Mouse (Mus musculus) regulatory T cell (primary cell): ENCODE results near the gene Iars.
"Not testable (repeated sequence)": the region's sequence is repeated elsewhere in the genome, so short reads cannot be mapped to it uniquely, and the experiment has no call there.

Experiments used
- in situ Hi-C: fragments of 300-600 bp; cut with MboI, MseI; formaldehyde crosslinking; loops from one replicate; pipeline ENCODE4 v1.15.1; 2025; ENCODE audit warnings: high pct_unique_total_duplicates

Gene Iars

GRCm38 (mm10) chr13:49719310-49719709 lies 37.4 kb downstream of the Iars start:
- in situ Hi-C loops, result loop anchor here (5.0 kb wide), 1 partner anchor 57 kb away; no protein-coding TSS in a partner anchor

- in situ Hi-C loops, result no loop called here
Measured at GRCm38 (mm10) chr13:49736430-49736829, 54.5 kb downstream of the Iars start.

- in situ Hi-C loops, result no loop called here
Measured at GRCm38 (mm10) chr13:49738011-49738410, 56.1 kb downstream of the Iars start.

- in situ Hi-C loops, result no loop called here
Measured at GRCm38 (mm10) chr13:49741285-49742040, 59.6 kb downstream of the Iars start.

- in situ Hi-C loops, result loop anchor here (10.0 kb wide), 1 partner anchor 1072 kb away; no protein-coding TSS in a partner anchor
Measured at GRCm38 (mm10) chr13:49756591-49756990, 74.7 kb downstream of the Iars start.

GRCm38 (mm10) chr13:49757966-49758365 lies 76.1 kb downstream of the Iars start:
- in situ Hi-C loops, result loop anchor here (10.0 kb wide), 1 partner anchor 1073 kb away; no protein-coding TSS in a partner anchor

DNA sequence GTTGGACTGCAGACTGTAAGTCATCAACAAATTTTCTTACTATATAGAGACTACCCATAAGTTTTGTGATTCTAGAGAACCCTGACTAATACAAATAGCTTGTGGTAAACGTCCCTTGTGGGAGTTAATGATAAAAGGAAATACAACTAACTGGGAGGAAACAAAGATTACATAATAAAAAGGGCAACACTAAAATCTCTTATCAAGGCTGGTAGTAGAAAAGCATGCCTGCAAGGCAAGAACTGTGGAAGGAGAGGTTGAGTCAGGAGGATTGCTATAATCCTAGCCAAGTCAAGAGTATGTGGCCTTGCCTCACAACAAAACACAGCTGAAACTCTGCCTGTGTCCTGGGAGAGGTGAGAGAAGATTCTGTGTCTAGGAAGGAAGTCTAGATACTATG lies 78.8 kb downstream of the Iars start:
- in situ Hi-C loops, result no loop called here

GRCm38 (mm10) chr13:49762208-49762607 lies 80.3 kb downstream of the Iars start:
- in situ Hi-C loops, result no loop called here

DNA sequence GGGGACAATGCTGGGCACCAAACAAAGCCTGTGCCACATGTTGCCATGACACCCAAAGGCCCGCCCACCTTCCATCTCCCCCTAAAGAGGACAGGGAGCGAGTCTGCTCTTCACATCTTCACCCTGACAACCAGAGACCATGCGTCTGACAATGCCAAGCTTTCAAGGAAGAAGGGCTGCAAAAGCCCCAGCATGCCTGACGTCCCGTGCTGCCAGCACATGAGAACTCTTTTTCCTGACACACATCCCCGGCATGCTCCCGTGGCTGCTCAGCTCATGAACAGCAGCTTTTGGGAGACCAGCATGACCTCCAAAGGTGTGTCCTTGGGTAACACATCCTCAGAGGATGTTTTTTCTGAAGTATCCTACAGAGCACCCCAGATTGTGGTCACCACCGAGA lies 83.4 kb downstream of the Iars start:
- in situ Hi-C loops, result no loop called here

- in situ Hi-C loops, result no loop called here
Measured at GRCm38 (mm10) chr13:49766269-49766668, 84.4 kb downstream of the Iars start.

- in situ Hi-C loops, result no loop called here
Measured at GRCm38 (mm10) chr13:49768048-49768447, 86.1 kb downstream of the Iars start.

- in situ Hi-C loops, result no loop called here
Measured at GRCm38 (mm10) chr13:49769111-49769510, 87.2 kb downstream of the Iars start.

DNA sequence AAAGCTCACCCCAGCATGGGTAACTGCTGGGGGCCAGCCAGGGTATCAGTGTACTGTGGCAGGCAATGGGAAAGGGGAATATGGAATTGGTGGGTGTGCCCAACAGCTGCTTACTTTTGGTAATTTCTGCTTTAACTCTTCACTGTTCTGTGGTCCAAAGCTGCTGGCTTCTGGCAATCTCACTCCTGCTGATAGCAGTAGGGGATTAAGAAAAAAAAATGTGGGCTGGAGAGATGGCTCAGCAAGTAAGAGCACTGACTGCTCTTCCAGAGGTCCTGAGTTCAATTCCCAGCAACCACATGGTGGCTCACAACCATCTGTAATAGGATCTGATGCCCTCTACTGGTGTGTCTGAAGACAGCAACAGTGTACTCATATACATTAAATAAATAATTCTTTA lies 89.6 kb downstream of the Iars start:
- in situ Hi-C loops, result not testable (repeated sequence)
